Mouse (Mus musculus) lung, embryonic 16.5 days (tissue): Measurements from ENCODE around the gene Trabd2b. TPM values are rescaled to one million over a fixed set of nuclear protein-coding genes. Genes with fewer than 3 reads are reported as not detected.

Experiments
- ATAC-seq: fragments of 200-750 bp; cut with Nextera tagmentation; 2 replicates; pipeline ENCODE4 v1.8.0; 2017; ENCODE audit warnings: low read depth, mild to moderate bottlenecking, moderate library complexity
- H3K27ac ChIP-seq: fragments of 300-500 bp; sonication (generic); 2 replicates; pipeline ENCODE4 v1.5.1; 2014; ENCODE audit warnings: mild to moderate bottlenecking, control low read depth, low read length
- H3K27me3 ChIP-seq: fragments of 300-500 bp; sonication (generic); 2 replicates; pipeline ENCODE4 v1.6.1; 2014; ENCODE audit warnings: low read depth, low read length, mixed read lengths; ENCODE audit not compliant: control insufficient read depth, insufficient read depth
- H3K36me3 ChIP-seq: fragments of 300-500 bp; sonication (generic); 2 replicates; pipeline ENCODE4 v1.6.1; 2014; ENCODE audit warnings: low read length; ENCODE audit not compliant: control insufficient read depth, insufficient read depth
- H3K4me1 ChIP-seq: fragments of 300-500 bp; sonication (generic); replicated peaks from 2 replicates; pipeline ENCODE4 v1.6.1; 2014; ENCODE audit warnings: low read length, mixed read lengths; ENCODE audit not compliant: control insufficient read depth, insufficient read depth
- H3K4me2 ChIP-seq: fragments of 300-500 bp; sonication (generic); 2 replicates; pipeline ENCODE4 v1.6.1; 2014; ENCODE audit warnings: low read depth, low read length, control low read depth
- H3K4me3 ChIP-seq: fragments of 300-500 bp; sonication (generic); 2 replicates; pipeline ENCODE4 v1.5.1; 2014; ENCODE audit warnings: mild to moderate bottlenecking, low read length, control low read depth
- H3K9ac ChIP-seq: fragments of 300-500 bp; sonication (generic); 2 replicates; pipeline ENCODE4 v1.6.1; 2014; ENCODE audit warnings: low read length, control low read depth
- H3K9me3 ChIP-seq: fragments of 300-500 bp; sonication (generic); 2 replicates; pipeline ENCODE4 v1.6.1; 2016; ENCODE audit warnings: low read length; ENCODE audit not compliant: control insufficient read depth
- WGBS: fragments of 180-500 bp; shearing (Covaris S2); extraction: QIAGEN DNeasy Blood & Tissue Kit; methylation state at CpG from one replicate; pipeline ENCODE4 v1.1.7; 2014; 5-methylcytosine and 5-hydroxymethylcytosine counted together
- polyA plus RNA-seq: library from polyadenylated mRNA; unstranded; fragments of >200 nt; fragmentation: Nextera tagmentation; extraction: Ambion mirVana; gene quantifications from 2 replicates; pipeline ENCODE4 v1.2.1, GENCODE M21; 2015

The Trabd2b gene
- polyA plus RNA-seq, 1 experiment from 2014 or later: 5.4 TPM

- ATAC-seq: no peak
- Histone ChIP-seq H3K9ac (no peak overlapping the region), H3K9me3 (no peaks in the 10 kb centered on the region), H3K4me3 (no peak overlapping the region), H3K4me2 (no peak overlapping the region), H3K36me3 (no peaks in the 10 kb centered on the region), H3K4me1 (no peaks in the 10 kb centered on the region; the same call in 1 of the 2 replicates), H3K27ac (no peak overlapping the region), H3K27me3 (no peaks in the 10 kb centered on the region)
- WGBS: 31% methylated on average over 2 of the region's 2 CpGs
Observed at GRCm38 (mm10) chr4:114486885-114487531, 80.5 kb downstream of the Trabd2b start.

- no peaks in the 10 kb centered on the region for H3K27me3 ChIP-seq
- no peak for ATAC-seq
- 63% methylated on average over 3 of the region's 3 CpGs for WGBS
Observed at GRCm38 (mm10) chr4:114487701-114488100, 81.2 kb downstream of the Trabd2b start.

GRCm38 (mm10) chr4:114492157-114492556 is 85.6 kb downstream of the Trabd2b start:
- no peak for ATAC-seq
- Histone ChIP-seq H3K36me3 (no peaks in the 10 kb centered on the region), H3K4me1 (no peaks in the 10 kb centered on the region), H3K27me3 (no peaks in the 10 kb centered on the region), H3K9me3 (no peaks in the 10 kb centered on the region), H3K4me2 (no peak overlapping the region), H3K27ac (no peak overlapping the region), H3K9ac (no peak overlapping the region), H3K4me3 (no peak overlapping the region)
- 61% methylated on average over 4 of the region's 4 CpGs for WGBS

More at GRCm38 (mm10) chr4:114487701-114488100, 81.2 kb downstream of the Trabd2b start:
- Histone ChIP-seq H3K9ac (no peak overlapping the region), H3K4me1 (no peaks in the 10 kb centered on the region; the same call in 1 of the 2 replicates), H3K4me2 (no peak overlapping the region), H3K27ac (no peak overlapping the region), H3K4me3 (no peak overlapping the region), H3K9me3 (no peaks in the 10 kb centered on the region), H3K36me3 (no peaks in the 10 kb centered on the region)

- Histone ChIP-seq H3K27me3 (no peaks in the 10 kb centered on the region), H3K4me2 (no peak overlapping the region), H3K4me1 (no peaks in the 10 kb centered on the region), H3K4me3 (no peak overlapping the region), H3K36me3 (no peaks in the 10 kb centered on the region), H3K9ac (no peak overlapping the region), H3K9me3 (no peaks in the 10 kb centered on the region), H3K27ac (no peak overlapping the region)
- 86% methylated on average over 2 of the region's 2 CpGs for WGBS
- no peak for ATAC-seq
Observed at GRCm38 (mm10) chr4:114494035-114494434, 87.5 kb downstream of the Trabd2b start.

GRCm38 (mm10) chr4:114495688-114496426 is 89.3 kb downstream of the Trabd2b start:
- 50% methylated on average over 4 of the region's 4 CpGs for WGBS
- Histone ChIP-seq H3K4me2 (no peak overlapping the region), H3K9me3 (no peaks in the 10 kb centered on the region), H3K27me3 (no peaks in the 10 kb centered on the region), H3K9ac (no peak overlapping the region), H3K36me3 (no peaks in the 10 kb centered on the region), H3K4me1 (no peaks in the 10 kb centered on the region), H3K4me3 (no peak overlapping the region), H3K27ac (no peak overlapping the region)
- ATAC-seq: no peak

- Histone ChIP-seq H3K4me3 (no peak overlapping the region), H3K36me3 (no peaks in the 10 kb centered on the region), H3K9me3 (no peaks in the 10 kb centered on the region), H3K4me1 (peaks cover 4% of the 10 kb centered on the region; the same call in 1 of the 2 replicates), H3K9ac (no peak overlapping the region), H3K4me2 (no peak overlapping the region), H3K27me3 (no peaks in the 10 kb centered on the region), H3K27ac (no peak overlapping the region)
- no peak for ATAC-seq
- 78% methylated on average over 1 of the region's 1 CpGs for WGBS
Observed at GRCm38 (mm10) chr4:114499650-114500049, 93.1 kb downstream of the Trabd2b start.

- peaks cover 4% of the 10 kb centered on the region; the same call in 1 of the 2 replicates for H3K4me1 ChIP-seq
- WGBS: 56% methylated on average over 7 of the region's 7 CpGs
- no peaks in the 10 kb centered on the region for H3K36me3 ChIP-seq
- H3K4me2 ChIP-seq: no peak overlapping the region
- no peaks in the 10 kb centered on the region for H3K27me3 ChIP-seq
- no peak for ATAC-seq
- no peaks in the 10 kb centered on the region for H3K9me3 ChIP-seq
- H3K9ac ChIP-seq: no peak overlapping the region
- no peak overlapping the region for H3K4me3 ChIP-seq
- H3K27ac ChIP-seq: no peak overlapping the region
Observed at GRCm38 (mm10) chr4:114500317-114500716, 93.8 kb downstream of the Trabd2b start.

- H3K4me1 ChIP-seq: peaks cover 4% of the 10 kb centered on the region; the same call in 1 of the 2 replicates
- H3K27me3 ChIP-seq: no peaks in the 10 kb centered on the region
- H3K4me2 ChIP-seq: no peak overlapping the region
- H3K4me3 ChIP-seq: no peak overlapping the region
- WGBS: 69% methylated on average over 1 of the region's 1 CpGs
- H3K9me3 ChIP-seq: no peaks in the 10 kb centered on the region
- no peak overlapping the region for H3K27ac ChIP-seq
- H3K9ac ChIP-seq: no peak overlapping the region
- ATAC-seq: no peak
- no peaks in the 10 kb centered on the region for H3K36me3 ChIP-seq
Observed at GRCm38 (mm10) chr4:114501048-114501447, 94.5 kb downstream of the Trabd2b start.

- Histone ChIP-seq H3K4me2 (no peak overlapping the region), H3K27me3 (no peaks in the 10 kb centered on the region), H3K36me3 (no peaks in the 10 kb centered on the region), H3K4me3 (no peak overlapping the region), H3K27ac (no peak overlapping the region), H3K9ac (no peak overlapping the region), H3K4me1 (peaks cover 4% of the 10 kb centered on the region; the same call in 1 of the 2 replicates), H3K9me3 (no peaks in the 10 kb centered on the region)
- 78% methylated on average over 4 of the region's 4 CpGs for WGBS
- no peak for ATAC-seq
Observed at GRCm38 (mm10) chr4:114501611-114502010, 95.1 kb downstream of the Trabd2b start.
